Mouse (Mus musculus) brain, embryonic 14.5 days (tissue): Measurements from ENCODE around the gene Rab15. TPM values are rescaled to one million over a fixed set of nuclear protein-coding genes. Genes with fewer than 3 reads are reported as not detected.
A peak's percentile ranks its signal among the peaks of the same experiment; 100 is the strongest.
"Not testable (repeated sequence)": the region's sequence is repeated elsewhere in the genome, so short reads cannot be mapped to it uniquely, and the experiment has no call there.

Experiments
- DNase-seq: peaks from one replicate; pipeline ENCODE4 v3.0.0-alpha.2; 2011; ENCODE audit warnings: low read depth
- CTCF ChIP-seq: fragments of 200-500 bp; IDR thresholded peaks from 2 replicates; pipeline ENCODE4 v1.5.1; 2012; ENCODE audit warnings: inconsistent platforms, mild to moderate bottlenecking, moderate library complexity, borderline replicate concordance; ENCODE audit not compliant: insufficient read depth, insufficient read length; ENCODE audit errors: extremely low read depth
- POLR2A ChIP-seq: fragments of 200-500 bp; IDR thresholded peaks from 2 replicates; pipeline ENCODE4 v1.6.1; 2012; ENCODE audit warnings: mild to moderate bottlenecking, inconsistent platforms, borderline replicate concordance; ENCODE audit not compliant: poor library complexity, insufficient read depth, insufficient read length, severe bottlenecking; ENCODE audit errors: extremely low read depth
- polyA plus RNA-seq: library from polyadenylated mRNA; depleted of rRNA; stranded (reverse); fragments of >200 nt; gene quantifications from 2 replicates; pipeline ENCODE4 v1.2.3, GENCODE M21; 2012

Rab15 gene
- polyA plus RNA-seq, 1 experiment, result 37.6 TPM

DNA sequence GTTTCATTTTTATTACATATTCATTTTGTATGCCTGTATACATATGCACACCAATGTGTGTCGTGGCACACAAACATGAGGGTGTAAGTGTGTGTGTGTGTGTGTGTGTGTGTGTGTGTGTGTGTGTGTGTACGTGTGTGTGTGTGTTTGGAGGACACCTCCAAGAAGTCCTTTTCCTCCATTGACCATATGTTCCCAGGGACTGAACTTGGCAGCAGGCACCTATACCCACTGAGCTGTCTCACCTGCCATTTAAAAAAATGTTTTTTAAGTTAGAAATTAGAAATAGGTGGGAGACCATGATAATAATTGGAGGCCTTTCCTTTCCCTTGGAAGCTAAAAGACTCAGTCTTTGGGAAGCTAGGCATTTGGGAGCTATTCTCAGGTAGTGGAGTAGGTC, 8.6 kb downstream of the Rab15 start:
- TF ChIP-seq CTCF (no peak), POLR2A (no peak)
- DNase-seq, result no peak

- DNase-seq, result no peak
- TF ChIP-seq POLR2A (no peak), CTCF (no peak)
These were observed 9.2 kb downstream of the Rab15 start for GRCm38 (mm10) chr12:76813543-76813942.

- no peak for DNase-seq
- no peak for TF ChIP-seq CTCF
These were observed 11.7 kb downstream of the Rab15 start for GRCm38 (mm10) chr12:76811006-76811405.

GRCm38 (mm10) chr12:76810491-76810890, 12.2 kb downstream of the Rab15 start:
- no peak for DNase-seq
- TF ChIP-seq POLR2A, result no peak
- TF ChIP-seq CTCF, result no peak

GRCm38 (mm10) chr12:76807796-76808195, 14.9 kb downstream of the Rab15 start:
- DNase-seq, result no peak
- no peak for TF ChIP-seq CTCF
- no peak for TF ChIP-seq POLR2A

GRCm38 (mm10) chr12:76805056-76805811, 17.5 kb downstream of the Rab15 start:
- DNase-seq, result no peak
- no peak for TF ChIP-seq CTCF
- no peak for TF ChIP-seq POLR2A

- peak; percentile 52 for DNase-seq
These were observed 18.9 kb downstream of the Rab15 start for GRCm38 (mm10) chr12:76803700-76804252.

GRCm38 (mm10) chr12:76803028-76803427, 19.7 kb downstream of the Rab15 start:
- no peak for TF ChIP-seq CTCF
- TF ChIP-seq POLR2A, result no peak
- no peak for DNase-seq

More at GRCm38 (mm10) chr12:76803700-76804252, 18.9 kb downstream of the Rab15 start:
- TF ChIP-seq CTCF (peak; percentile 73; the same call in 1 of the 2 replicates), POLR2A (no peak)

DNA sequence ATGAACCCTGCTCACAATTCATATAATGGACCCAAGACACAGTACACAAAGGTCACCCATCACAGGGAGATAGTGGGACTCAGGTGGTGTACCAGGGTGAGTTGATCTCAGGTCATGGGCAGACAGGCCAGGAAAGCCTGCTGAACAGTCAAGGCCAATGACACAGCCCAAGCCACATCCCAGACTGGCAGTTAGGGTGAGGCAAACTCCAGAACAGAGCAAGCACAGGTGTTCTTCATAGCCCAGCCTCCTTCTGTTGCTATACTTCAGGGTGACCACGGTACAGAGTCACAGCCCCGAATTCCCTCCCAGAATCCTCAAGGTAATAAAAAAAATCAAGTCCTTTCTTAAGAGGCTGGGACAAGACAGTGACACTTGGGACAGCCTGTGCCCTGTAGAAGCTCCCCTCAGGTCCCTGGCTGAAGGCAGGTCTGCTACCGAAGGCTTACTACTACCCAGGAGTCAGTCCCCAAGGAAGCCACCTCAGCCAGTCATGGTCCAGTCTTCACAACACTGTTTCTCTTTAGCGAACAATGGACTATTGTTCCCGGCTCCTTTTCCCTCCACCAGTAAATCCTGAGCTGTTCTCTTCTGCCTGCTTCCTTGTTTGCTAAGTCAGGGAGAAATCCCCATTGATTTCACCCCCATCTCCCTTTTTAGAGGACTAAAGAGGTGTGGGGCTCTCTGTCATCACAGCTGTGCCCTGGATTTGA, 24.5 kb downstream of the Rab15 start:
- no peak for DNase-seq
- no peak for TF ChIP-seq POLR2A
- no peak for TF ChIP-seq CTCF

- TF ChIP-seq POLR2A (no peak), CTCF (no peak)
- DNase-seq, result no peak
These were observed 25.7 kb downstream of the Rab15 start for GRCm38 (mm10) chr12:76796938-76797539.

- TF ChIP-seq POLR2A (no peak), CTCF (no peak)
- DNase-seq, result no peak
These were observed 27.4 kb downstream of the Rab15 start, which contains the start of gene Gpx2 for GRCm38 (mm10) chr12:76795350-76795749. TSS of gene Gpx2 (minus strand) at chr12:76795554.

- DNase-seq, result not testable (repeated sequence)
These were observed 30.2 kb downstream of the Rab15 start for GRCm38 (mm10) chr12:76792540-76792939.
